Comparison of ENCODE assay signal across 24 mouse cellular contexts in the genomic region with DNA sequence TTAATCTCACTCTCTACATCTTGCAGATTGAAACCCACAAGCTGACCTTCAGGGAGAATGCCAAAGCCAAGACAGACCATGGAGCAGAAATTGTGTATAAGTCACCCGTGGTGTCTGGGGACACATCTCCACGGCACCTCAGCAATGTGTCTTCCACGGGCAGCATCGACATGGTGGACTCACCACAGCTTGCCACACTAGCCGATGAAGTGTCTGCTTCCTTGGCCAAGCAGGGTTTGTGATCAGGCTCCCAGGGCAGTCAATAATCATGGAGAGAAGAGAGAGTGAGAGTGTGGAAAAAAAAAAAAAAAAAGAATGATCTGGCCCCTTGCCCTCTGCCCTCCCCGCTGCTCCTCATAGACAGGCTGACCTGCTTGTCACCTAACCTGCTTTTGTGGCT.
"Had no signal": no experiment of that assay in that cellular context is flagged by ENCODE, and none has a peak within 500 bp of the region (broad histone marks: within the 10 kb centered on the region; RNA-seq: fewer than 3 reads in every experiment).

No protein-coding gene starts in this region.

- H3K4me1 ChIP-seq: embryonic facial prominence, embryonic 12.5 days; embryonic facial prominence, embryonic 13.5 days; embryonic facial prominence, embryonic 15.5 days; forebrain, embryonic 10.5 days; forebrain, embryonic 12.5 days; forebrain, embryonic 13.5 days; forebrain, embryonic 15.5 days had no signal

- DNase-seq: cerebellum, adult 18-20 months; cerebellum, adult 8-10 months; cerebellum, adult 9-10 months; cerebellum, adult 9-11 months; cerebellum, postnatal 10 days; cerebellum, postnatal 14 days; cerebellum, postnatal 36 days; embryo, embryonic 11 days; forebrain, postnatal 0 days; gastrocnemius, adult 2 months; gastrocnemius, postnatal 10 days; gastrocnemius, postnatal 14 days; gastrocnemius, postnatal 25 days; gastrocnemius, postnatal 36 days; heart, adult 18-20 months had no signal

- H3K27ac ChIP-seq: embryonic facial prominence, embryonic 10.5 days; embryonic facial prominence, embryonic 12.5 days; embryonic facial prominence, embryonic 13.5 days; embryonic facial prominence, embryonic 15.5 days; forebrain, embryonic 10.5 days; forebrain, embryonic 13.5 days; forebrain, embryonic 15.5 days; gastrocnemius, adult 2 months had no signal

- H3K27me3 ChIP-seq: embryonic facial prominence, embryonic 12.5 days; embryonic facial prominence, embryonic 13.5 days; embryonic facial prominence, embryonic 15.5 days; forebrain, embryonic 12.5 days; forebrain, embryonic 13.5 days; forebrain, embryonic 15.5 days had no signal

- H3K4me3 ChIP-seq: embryonic facial prominence, embryonic 10.5 days; embryonic facial prominence, embryonic 12.5 days; embryonic facial prominence, embryonic 13.5 days; embryonic facial prominence, embryonic 15.5 days; erythroblast, embryonic 14.5 days; forebrain, embryonic 10.5 days; forebrain, embryonic 12.5 days; forebrain, embryonic 13.5 days; forebrain, embryonic 15.5 days; gastrocnemius, adult 2 months had no signal

- H3K9ac ChIP-seq: embryonic facial prominence, embryonic 12.5 days; embryonic facial prominence, embryonic 13.5 days; embryonic facial prominence, embryonic 15.5 days; forebrain, embryonic 12.5 days; forebrain, embryonic 13.5 days; forebrain, embryonic 15.5 days; forebrain, postnatal 0 days had no signal

- H3K9me3 ChIP-seq: embryonic facial prominence, embryonic 10.5 days; embryonic facial prominence, embryonic 12.5 days; embryonic facial prominence, embryonic 13.5 days; embryonic facial prominence, embryonic 15.5 days; forebrain, embryonic 10.5 days; forebrain, embryonic 12.5 days; forebrain, embryonic 13.5 days; forebrain, embryonic 15.5 days had no signal
